In genomic region chr1:78567834-78568507, GRCm38 (mm10) we compare ENCODE assay signal across 8 mouse cellular contexts. TPM values are rescaled to one million over a fixed set of nuclear protein-coding genes. Genes with fewer than 3 reads are reported as not detected.
A peak's percentile ranks its signal among the peaks of the same experiment; 100 is the strongest.
DNase-seq lines count a peak whose midpoint lies in the region; ATAC-seq and TF ChIP-seq lines count a peak whose summit lies in the region.

No protein-coding gene starts in this region.

- no peaks in the 10 kb centered on the region for H3K36me3 ChIP-seq in hindbrain, embryonic 12.5 days
- no peaks in the 10 kb centered on the region for H3K36me3 ChIP-seq in hindbrain, embryonic 14.5 days (replicated peaks; ENCODE audit: control insufficient read depth, insufficient read depth)
- H3K36me3 ChIP-seq in embryonic facial prominence, embryonic 10.5 days (replicated peaks): no peaks in the 10 kb centered on the region
- no peaks in the 10 kb centered on the region for H3K36me3 ChIP-seq in thymus, adult 2 months (ENCODE audit: control insufficient read depth, insufficient read depth, low read length)
- no peaks in the 10 kb centered on the region for H3K36me3 ChIP-seq in forebrain, embryonic 14.5 days (ENCODE audit: control insufficient read depth, insufficient read depth, low read length)

- H3K27me3 ChIP-seq in hindbrain, embryonic 12.5 days: no peaks in the 10 kb centered on the region
- no peaks in the 10 kb centered on the region for H3K27me3 ChIP-seq in hindbrain, embryonic 14.5 days (ENCODE audit: control insufficient read depth, insufficient read depth, low read length)
- no peaks in the 10 kb centered on the region for H3K27me3 ChIP-seq in embryonic facial prominence, embryonic 10.5 days (replicated peaks; ENCODE audit: low read depth, poor library complexity, severe bottlenecking)
- H3K27me3 ChIP-seq in thymus, adult 2 months (ENCODE audit: control insufficient read depth, insufficient read depth, low read length): no peaks in the 10 kb centered on the region
- H3K27me3 ChIP-seq in forebrain, embryonic 14.5 days (replicated peaks; ENCODE audit: control insufficient read depth, insufficient read depth, low read length): no peaks in the 10 kb centered on the region

- no peak overlapping the region for H3K4me3 ChIP-seq in hindbrain, embryonic 12.5 days
- no peak overlapping the region for H3K4me3 ChIP-seq in hindbrain, embryonic 14.5 days (replicated peaks; ENCODE audit: low read length)
- H3K4me3 ChIP-seq in embryonic facial prominence, embryonic 10.5 days: no peak overlapping the region
- no peak overlapping the region for H3K4me3 ChIP-seq in thymus, adult 2 months (ENCODE audit: control insufficient read depth, insufficient read depth, low read length)
- H3K4me3 ChIP-seq in forebrain, embryonic 14.5 days (ENCODE audit: low read depth, low read length): no peak overlapping the region

- no peak for ATAC-seq in hindbrain, embryonic 12.5 days (ENCODE audit: low FRiP score)
- no peak for ATAC-seq in hindbrain, embryonic 14.5 days (ENCODE audit: low FRiP score)
- ATAC-seq in forebrain, embryonic 14.5 days: no peak

- no peak for DNase-seq in hindbrain, embryonic 14.5 days (ENCODE audit: low spot score)
- DNase-seq in R1 (ENCODE audit: low read depth, low spot score): peak; percentile 38
- DNase-seq in embryonic facial prominence, embryonic 10.5 days (ENCODE audit: low spot score): peak; percentile 67
- peak; percentile 62 to 74 for DNase-seq in heart, postnatal 10 days
- no peak for DNase-seq in thymus, adult 2 months
- no peak for DNase-seq in right cerebral cortex, postnatal 36 days (ENCODE audit: low spot score in 2 of 2)
- DNase-seq in forebrain, embryonic 14.5 days (ENCODE audit: low spot score): no peak

- no peak for TF ChIP-seq CTCF in thymus, adult 2 months (IDR thresholded peaks at IDR 0.05; ENCODE audit: borderline replicate concordance, control insufficient read depth, extremely low read depth, insufficient read depth, low read length, poor library complexity)

- H3K4me1 ChIP-seq in hindbrain, embryonic 12.5 days: no peaks in the 10 kb centered on the region
- H3K4me1 ChIP-seq in hindbrain, embryonic 14.5 days (replicated peaks; ENCODE audit: control insufficient read depth, insufficient read depth, low read length): no peaks in the 10 kb centered on the region
- H3K4me1 ChIP-seq in embryonic facial prominence, embryonic 10.5 days: peaks cover 26% of the 10 kb centered on the region
- H3K4me1 ChIP-seq in thymus, adult 2 months (replicated peaks; ENCODE audit: control insufficient read depth, insufficient read depth, low read length): no peaks in the 10 kb centered on the region
- H3K4me1 ChIP-seq in forebrain, embryonic 14.5 days (ENCODE audit: control insufficient read depth, insufficient read depth, low read length): no peaks in the 10 kb centered on the region

- WGBS in hindbrain, embryonic 12.5 days: 49% methylated on average over 8 of the region's 8 CpGs
- 56% methylated on average over 8 of the region's 8 CpGs for WGBS in hindbrain, embryonic 14.5 days
- 23% methylated on average over 8 of the region's 8 CpGs for WGBS in embryonic facial prominence, embryonic 10.5 days
- 71% methylated on average over 8 of the region's 8 CpGs for WGBS in thymus, adult 2 months
- WGBS in forebrain, embryonic 14.5 days: 14% methylated on average over 8 of the region's 8 CpGs

- no peaks in the 10 kb centered on the region for H3K9me3 ChIP-seq in hindbrain, embryonic 12.5 days (replicated peaks)
- 0 out of 2 replicates have a peak, but pooled peaks cover 9% of the 10 kb centered on the region for H3K9me3 ChIP-seq in hindbrain, embryonic 14.5 days (ENCODE audit: control insufficient read depth, low read length)
- H3K9me3 ChIP-seq in embryonic facial prominence, embryonic 10.5 days: peaks cover 12% of the 10 kb centered on the region; the same call in 1 of the 2 replicates
- peaks cover 3% of the 10 kb centered on the region; the same call in 1 of the 2 replicates for H3K9me3 ChIP-seq in forebrain, embryonic 14.5 days (replicated peaks; ENCODE audit: control insufficient read depth, low read length)

- 0 out of 2 replicates have a peak overlapping the region, but pooled peaks have one; percentile 17 for H3K27ac ChIP-seq in hindbrain, embryonic 12.5 days
- H3K27ac ChIP-seq in hindbrain, embryonic 14.5 days: no peak overlapping the region
- peak overlapping the region; percentile 76 for H3K27ac ChIP-seq in embryonic facial prominence, embryonic 10.5 days (replicated peaks)
- no peak overlapping the region for H3K27ac ChIP-seq in thymus, adult 2 months (ENCODE audit: control insufficient read depth, insufficient read depth, low read length)
- H3K27ac ChIP-seq in forebrain, embryonic 14.5 days (ENCODE audit: low read depth, low read length): no peak overlapping the region

- no peak overlapping the region for H3K9ac ChIP-seq in hindbrain, embryonic 12.5 days
- H3K9ac ChIP-seq in hindbrain, embryonic 14.5 days: no peak overlapping the region
- no peak overlapping the region for H3K9ac ChIP-seq in forebrain, embryonic 14.5 days (ENCODE audit: low read length)

- no peak for TF ChIP-seq POLR2A in thymus, adult 2 months (IDR thresholded peaks at IDR 0.05; ENCODE audit: control insufficient read depth, extremely low read depth, insufficient read depth, low read length, poor library complexity)

- intact Hi-C loops in heart, postnatal 10 days (cut with DNase I): loop anchor here (2.0 kb wide), 1 partner anchor 29 kb away; no protein-coding TSS in a partner anchor

- H3K4me2 ChIP-seq in hindbrain, embryonic 12.5 days (replicated peaks): no peak overlapping the region
- no peak overlapping the region for H3K4me2 ChIP-seq in hindbrain, embryonic 14.5 days (replicated peaks)
- no peak overlapping the region for H3K4me2 ChIP-seq in forebrain, embryonic 14.5 days (ENCODE audit: low read length)

RNA-seq across cellular contexts. Expression of gene BC035947, which starts 56.0 kb away (rescaled TPM):
- polyA plus RNA-seq in hindbrain, embryonic 12.5 days (2016; fragmentation: Nextera tagmentation; extraction: Ambion mirVana): 0.35 and 0.70 TPM in 2 replicates
- 1.2 and 1.5 TPM in 2 replicates for polyA plus RNA-seq in hindbrain, embryonic 14.5 days (2014; fragmentation: Nextera tagmentation; extraction: Ambion mirVana)
- 0.20 and 0.54 TPM in 2 replicates for polyA plus RNA-seq in embryonic facial prominence, embryonic 10.5 days (2016; fragmentation: Nextera tagmentation; extraction: Ambion mirVana)
- total RNA-seq in heart, postnatal 10 days (2021): not detected
- not detected in 2 replicates for polyA plus RNA-seq in thymus, adult 2 months (2012; rRNA removed)
- polyA plus RNA-seq in forebrain, embryonic 14.5 days (2014; fragmentation: Nextera tagmentation; extraction: Ambion mirVana): 0.20 and 0.24 TPM in 2 replicates

RNA-seq across cellular contexts. Expression of gene Mogat1, which starts 57.2 kb away (rescaled TPM):
- 0.48 TPM in 1 of 2 replicates, not detected in the other for polyA plus RNA-seq in hindbrain, embryonic 12.5 days (2016; fragmentation: Nextera tagmentation; extraction: Ambion mirVana)
- 0.23 and 0.64 TPM in 2 replicates for polyA plus RNA-seq in hindbrain, embryonic 14.5 days (2014; fragmentation: Nextera tagmentation; extraction: Ambion mirVana)
- polyA plus RNA-seq in embryonic facial prominence, embryonic 10.5 days (2016; fragmentation: Nextera tagmentation; extraction: Ambion mirVana): 0.45 and 0.91 TPM in 2 replicates
- total RNA-seq in heart, postnatal 10 days (2021): under 1 TPM; 0.24 to 0.50 TPM
- polyA plus RNA-seq in thymus, adult 2 months (2012; rRNA removed): 0.66 and 3.2 TPM in 2 replicates
- not detected in 2 replicates for polyA plus RNA-seq in forebrain, embryonic 14.5 days (2014; fragmentation: Nextera tagmentation; extraction: Ambion mirVana)

Comparison
In these comparisons a context has a peak if more than half of its experiments do, and no peak if none do; other contexts are left out.
1. H3K27ac ChIP-seq: peak in hindbrain, embryonic 12.5 days (single experiment) and embryonic facial prominence, embryonic 10.5 days (single experiment); none in hindbrain, embryonic 14.5 days (single experiment), thymus, adult 2 months (single experiment) and forebrain, embryonic 14.5 days (single experiment).
2. DNase-seq: peak in R1 (single experiment), embryonic facial prominence, embryonic 10.5 days (single experiment) and heart, postnatal 10 days (2 of 2); none in hindbrain, embryonic 14.5 days (single experiment), thymus, adult 2 months (single experiment), right cerebral cortex, postnatal 36 days (0 of 2) and forebrain, embryonic 14.5 days (single experiment).